Mouse (Mus musculus) cerebellum, adult 11-12 months (tissue): ENCODE data around the gene Gm13695.
"Not testable (repeated sequence)": the region's sequence is repeated elsewhere in the genome, so short reads cannot be mapped to it uniquely, and the experiment has no call there.

Experiments used
- DNase-seq: peaks from one replicate; pipeline ENCODE4 v3.0.0; 2022

The Gm13695 gene

GRCm38 (mm10) chr2:83967013-83967412 lies at the start of gene Gm13695:
TSS of gene Gm13695 (plus strand) at chr2:83967313.
- not testable (repeated sequence) for DNase-seq

GRCm38 (mm10) chr2:83929478-83930088 lies 37.5 kb upstream of the Gm13695 start:
- no peak for DNase-seq

GRCm38 (mm10) chr2:83940931-83941361 lies 26.2 kb upstream of the Gm13695 start, which contains the start of gene Zswim2:
TSS of gene Zswim2 (minus strand) at chr2:83941228.
- peak; percentile 49 for DNase-seq

GRCm38 (mm10) chr2:83941378-83941777 lies 25.7 kb upstream of the Gm13695 start:
- no peak for DNase-seq

DNA sequence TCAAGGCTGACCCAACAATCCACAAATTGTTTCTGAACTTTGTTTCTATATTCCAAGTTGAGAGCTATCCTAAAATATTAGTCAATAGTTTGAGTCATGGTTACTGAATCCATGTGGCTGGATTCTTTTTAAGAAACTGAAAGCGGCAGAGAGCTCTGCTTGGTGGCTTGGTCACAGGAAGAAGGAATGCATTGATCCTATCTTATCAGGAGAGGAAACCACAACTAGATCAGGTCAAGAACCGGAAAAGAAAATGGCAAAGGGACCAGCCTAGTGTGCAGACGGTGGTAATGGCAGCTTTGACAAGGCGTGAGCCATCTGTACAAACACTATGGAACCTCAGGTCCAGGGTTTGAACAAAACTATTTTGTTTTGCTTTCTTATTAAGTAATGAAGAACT lies 25.3 kb upstream of the Gm13695 start:
- DNase-seq = no peak

DNA sequence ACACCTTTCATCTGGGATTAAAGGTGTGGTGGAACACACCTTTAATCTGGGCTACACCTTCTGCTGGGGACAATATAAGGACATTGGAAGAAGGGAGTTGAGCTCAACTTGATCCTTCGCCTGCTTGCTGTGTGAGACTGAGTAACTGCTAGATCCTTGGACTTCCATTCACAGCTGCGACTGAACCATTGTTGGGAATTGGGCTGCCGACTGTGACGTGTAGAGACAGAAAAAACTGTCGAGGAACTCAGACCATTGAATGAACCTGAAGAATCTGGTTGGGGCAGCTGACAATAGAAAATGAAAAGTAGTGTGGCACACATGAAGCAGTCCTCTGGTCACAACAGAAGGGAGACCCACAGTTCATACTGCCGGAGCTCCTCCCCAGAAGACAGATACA lies 11.7 kb upstream of the Gm13695 start, which contains the start of gene Gm13698:
Gene Gm13698 (plus strand): TSS at position 301 of the 400 bp plus-strand sequence.
- DNase-seq = not testable (repeated sequence)

DNA sequence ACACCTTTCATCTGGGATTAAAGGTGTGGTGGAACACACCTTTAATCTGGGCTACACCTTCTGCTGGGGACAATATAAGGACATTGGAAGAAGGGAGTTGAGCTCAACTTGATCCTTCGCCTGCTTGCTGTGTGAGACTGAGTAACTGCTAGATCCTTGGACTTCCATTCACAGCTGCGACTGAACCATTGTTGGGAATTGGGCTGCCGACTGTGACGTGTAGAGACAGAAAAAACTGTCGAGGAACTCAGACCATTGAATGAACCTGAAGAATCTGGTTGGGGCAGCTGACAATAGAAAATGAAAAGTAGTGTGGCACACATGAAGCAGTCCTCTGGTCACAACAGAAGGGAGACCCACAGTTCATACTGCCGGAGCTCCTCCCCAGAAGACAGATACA lies 5.9 kb upstream of the Gm13695 start, which contains the start of gene Gm13693:
Gene Gm13693 (plus strand): TSS at position 301 of the 400 bp plus-strand sequence.
- not testable (repeated sequence) for DNase-seq

GRCm38 (mm10) chr2:83972823-83973222 lies 5.7 kb downstream of the Gm13695 start, which contains the start of gene Gm13696:
TSS of gene Gm13696 (plus strand) at chr2:83973123.
- DNase-seq = not testable (repeated sequence)

- not testable (repeated sequence) for DNase-seq
Measured at GRCm38 (mm10) chr2:83978633-83979032, 11.5 kb downstream of the Gm13695 start, which contains the start of gene Gm13694. TSS of gene Gm13694 (plus strand) at chr2:83978933.

- DNase-seq = not testable (repeated sequence)
Measured at GRCm38 (mm10) chr2:83984443-83984842, 17.3 kb downstream of the Gm13695 start, which contains the start of gene Gm13697. TSS of gene Gm13697 (plus strand) at chr2:83984743.

DNA sequence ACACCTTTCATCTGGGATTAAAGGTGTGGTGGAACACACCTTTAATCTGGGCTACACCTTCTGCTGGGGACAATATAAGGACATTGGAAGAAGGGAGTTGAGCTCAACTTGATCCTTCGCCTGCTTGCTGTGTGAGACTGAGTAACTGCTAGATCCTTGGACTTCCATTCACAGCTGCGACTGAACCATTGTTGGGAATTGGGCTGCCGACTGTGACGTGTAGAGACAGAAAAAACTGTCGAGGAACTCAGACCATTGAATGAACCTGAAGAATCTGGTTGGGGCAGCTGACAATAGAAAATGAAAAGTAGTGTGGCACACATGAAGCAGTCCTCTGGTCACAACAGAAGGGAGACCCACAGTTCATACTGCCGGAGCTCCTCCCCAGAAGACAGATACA lies 23.1 kb downstream of the Gm13695 start, which contains the start of gene Gm13691:
Gene Gm13691 (plus strand): TSS at position 301 of the 400 bp plus-strand sequence.
- not testable (repeated sequence) for DNase-seq

- not testable (repeated sequence) for DNase-seq
Measured at GRCm38 (mm10) chr2:83993639-83994255, 26.6 kb downstream of the Gm13695 start.

DNA sequence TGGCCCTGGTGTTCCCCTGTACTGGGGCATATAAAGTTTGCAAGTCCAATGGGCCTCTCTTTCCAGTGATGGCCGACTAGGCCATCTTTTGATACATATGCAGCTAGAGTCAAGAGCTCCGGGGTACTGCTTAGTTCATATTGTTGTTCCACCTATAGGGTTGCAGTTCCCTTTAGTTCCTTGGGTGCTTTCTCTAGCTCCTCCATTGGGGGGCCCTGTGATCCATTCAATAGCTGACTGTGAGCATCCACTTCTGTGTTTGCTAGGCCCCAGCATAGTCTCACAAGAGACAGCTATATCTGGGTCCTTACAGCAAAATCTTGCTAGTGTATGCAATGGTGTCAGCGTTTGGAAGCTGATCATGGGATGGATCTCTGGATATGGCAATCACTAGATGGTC lies 27.4 kb downstream of the Gm13695 start:
- DNase-seq = not testable (repeated sequence)

- DNase-seq = no peak
Measured at GRCm38 (mm10) chr2:84008913-84009312, 41.8 kb downstream of the Gm13695 start.

GRCm38 (mm10) chr2:84009818-84010217 lies 42.7 kb downstream of the Gm13695 start:
- no peak for DNase-seq

DNA sequence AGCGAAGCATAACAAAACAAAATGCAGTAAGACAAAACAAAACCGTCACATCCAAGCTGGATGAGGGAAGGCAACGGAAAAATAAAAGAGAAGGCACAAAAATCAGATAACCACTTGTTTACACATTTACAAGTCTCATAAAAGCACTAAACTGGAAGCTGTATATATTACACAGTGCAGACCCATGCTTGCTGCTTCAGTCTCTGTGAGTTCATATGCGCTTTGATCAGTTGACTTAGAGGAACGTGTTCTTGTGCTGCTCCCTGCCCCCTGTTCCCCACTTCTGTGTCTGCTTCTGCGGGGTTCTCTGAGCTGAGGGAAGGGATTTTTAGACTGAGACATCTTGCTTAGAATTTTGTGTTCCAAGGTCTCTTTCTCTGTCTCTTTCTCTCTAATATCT lies 47.5 kb downstream of the Gm13695 start:
- DNase-seq = no peak

DNA sequence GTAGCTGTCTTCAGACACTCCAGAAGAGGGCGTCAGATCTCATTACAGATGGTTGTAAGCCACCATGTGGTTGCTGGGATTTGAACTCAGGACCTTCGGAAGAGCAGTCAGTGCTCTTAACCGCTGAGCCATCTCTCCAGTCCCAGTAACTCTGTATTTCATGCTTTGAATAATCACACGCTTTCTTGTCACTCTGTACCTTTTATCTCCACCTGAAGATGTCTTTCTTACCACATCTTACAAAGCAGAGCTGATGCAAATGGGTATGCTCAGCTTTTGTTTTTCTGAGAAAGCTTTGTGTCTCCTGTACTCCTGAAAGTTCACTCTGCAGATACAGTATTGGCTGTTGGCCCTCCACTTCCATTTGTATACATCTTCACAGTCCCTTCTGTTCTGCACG lies 49.2 kb downstream of the Gm13695 start:
- DNase-seq = not testable (repeated sequence)

- no peak for DNase-seq
Measured at GRCm38 (mm10) chr2:84018330-84018729, 51.2 kb downstream of the Gm13695 start.
